Mouse (Mus musculus): ENCODE results near the gene Wnt5b. TPM values are rescaled to one million over a fixed set of nuclear protein-coding genes. Genes with fewer than 3 reads are reported as not detected.
A peak's percentile ranks its signal among the peaks of the same experiment; 100 is the strongest.

Wnt5b gene
- polyA plus RNA-seq, 1 experiment from 2014 or later, result 3.2 TPM

- no peak overlapping the region for H3K4me3 ChIP-seq (ENCODE audit: low read depth, low read length)
- H3K4me2 ChIP-seq, result no peak overlapping the region
- H3K4me1 ChIP-seq (replicated peaks; ENCODE audit: control insufficient read depth, insufficient read depth, low read length), result peaks cover 12% of the 10 kb centered on the region
- no peak overlapping the region for H3K9ac ChIP-seq (ENCODE audit: low read depth, low read length)
- no peaks in the 10 kb centered on the region for H3K9me3 ChIP-seq (ENCODE audit: control insufficient read depth, low read length)
- no peak for DNase-seq (ENCODE audit: low spot score)
- no peaks in the 10 kb centered on the region for H3K27me3 ChIP-seq (replicated peaks; ENCODE audit: control insufficient read depth, insufficient read depth, low read length)
- H3K36me3 ChIP-seq (ENCODE audit: control insufficient read depth, insufficient read depth, low read length), result no peaks in the 10 kb centered on the region
- no peak overlapping the region for H3K27ac ChIP-seq (ENCODE audit: low read depth, low read length)
- ATAC-seq (replicated peaks; ENCODE audit: low FRiP score), result no peak
- WGBS, result 89% methylated on average over 4 of the region's 4 CpGs
These were observed 153.4 kb downstream of the Wnt5b start for GRCm38 (mm10) chr6:119390728-119391127.

GRCm38 (mm10) chr6:119389089-119389488, 155.1 kb downstream of the Wnt5b start:
- H3K9me3 ChIP-seq (ENCODE audit: control insufficient read depth, low read length), result no peaks in the 10 kb centered on the region
- peak overlapping the region; percentile 81 for H3K4me3 ChIP-seq (ENCODE audit: low read depth, low read length)
- peaks cover 4% of the 10 kb centered on the region; the same call in 1 of the 2 replicates for H3K4me1 ChIP-seq (replicated peaks; ENCODE audit: control insufficient read depth, insufficient read depth, low read length)
- ATAC-seq (replicated peaks; ENCODE audit: low FRiP score) (no peak), DNase-seq (ENCODE audit: low spot score) (no peak)
- 20% methylated on average over 10 of the region's 10 CpGs for WGBS
- H3K27me3 ChIP-seq (replicated peaks; ENCODE audit: control insufficient read depth, insufficient read depth, low read length), result no peaks in the 10 kb centered on the region
- H3K9ac ChIP-seq (ENCODE audit: low read depth, low read length), result peak overlapping the region; percentile 70
- H3K36me3 ChIP-seq (ENCODE audit: control insufficient read depth, insufficient read depth, low read length), result no peaks in the 10 kb centered on the region
- peak overlapping the region; percentile 69 for H3K4me2 ChIP-seq
- H3K27ac ChIP-seq (ENCODE audit: low read depth, low read length), result no peak overlapping the region

GRCm38 (mm10) chr6:119388650-119389012, 155.5 kb downstream of the Wnt5b start:
- Histone ChIP-seq H3K9me3 (ENCODE audit: control insufficient read depth, low read length) (no peaks in the 10 kb centered on the region), H3K27me3 (replicated peaks; ENCODE audit: control insufficient read depth, insufficient read depth, low read length) (no peaks in the 10 kb centered on the region), H3K4me1 (replicated peaks; ENCODE audit: control insufficient read depth, insufficient read depth, low read length) (peaks cover 4% of the 10 kb centered on the region; the same call in 1 of the 2 replicates), H3K27ac (ENCODE audit: low read depth, low read length) (peak overlapping the region; percentile 73), H3K4me2 (peak overlapping the region; percentile 84), H3K9ac (ENCODE audit: low read depth, low read length) (peak overlapping the region; percentile 91), H3K4me3 (ENCODE audit: low read depth, low read length) (peak overlapping the region; percentile 81), H3K36me3 (ENCODE audit: control insufficient read depth, insufficient read depth, low read length) (no peaks in the 10 kb centered on the region)
- WGBS, result under 1% methylated on average over 53 of the region's 53 CpGs
- peak; percentile 92 for DNase-seq (ENCODE audit: low spot score)
- ATAC-seq (replicated peaks; ENCODE audit: low FRiP score), result peak; percentile 99

- Histone ChIP-seq H3K4me3 (ENCODE audit: low read depth, low read length) (peak overlapping the region; percentile 81), H3K27me3 (replicated peaks; ENCODE audit: control insufficient read depth, insufficient read depth, low read length) (no peaks in the 10 kb centered on the region), H3K36me3 (ENCODE audit: control insufficient read depth, insufficient read depth, low read length) (no peaks in the 10 kb centered on the region), H3K4me2 (peak overlapping the region; percentile 84), H3K4me1 (replicated peaks; ENCODE audit: control insufficient read depth, insufficient read depth, low read length) (peaks cover 4% of the 10 kb centered on the region; the same call in 1 of the 2 replicates), H3K27ac (ENCODE audit: low read depth, low read length) (peak overlapping the region; percentile 73), H3K9ac (ENCODE audit: low read depth, low read length) (peak overlapping the region; percentile 91), H3K9me3 (ENCODE audit: control insufficient read depth, low read length) (no peaks in the 10 kb centered on the region)
- no peak for DNase-seq (ENCODE audit: low spot score)
- peak; percentile 79 for ATAC-seq (replicated peaks; ENCODE audit: low FRiP score)
- WGBS, result under 1% methylated on average over 42 of the region's 76 CpGs
These were observed 156.1 kb downstream of the Wnt5b start for GRCm38 (mm10) chr6:119387801-119388649.

- no peak overlapping the region for H3K27ac ChIP-seq (ENCODE audit: low read depth, low read length)
- 83% methylated on average over 1 of the region's 1 CpGs for WGBS
These were observed 157.3 kb downstream of the Wnt5b start for GRCm38 (mm10) chr6:119386821-119387220.

GRCm38 (mm10) chr6:119386421-119386820, 157.7 kb downstream of the Wnt5b start:
- peaks cover 6% of the 10 kb centered on the region; the same call in 1 of the 2 replicates for H3K4me1 ChIP-seq (replicated peaks; ENCODE audit: control insufficient read depth, insufficient read depth, low read length)
- ATAC-seq (replicated peaks; ENCODE audit: low FRiP score), result no peak
- peak overlapping the region; percentile 84; the same call in 1 of the 2 replicates for H3K4me2 ChIP-seq
- WGBS, result 87% methylated on average over 4 of the region's 4 CpGs
- no peaks in the 10 kb centered on the region for H3K27me3 ChIP-seq (replicated peaks; ENCODE audit: control insufficient read depth, insufficient read depth, low read length)
- DNase-seq (ENCODE audit: low spot score), result no peak
- peak overlapping the region; percentile 81; the same call in 1 of the 2 replicates for H3K4me3 ChIP-seq (ENCODE audit: low read depth, low read length)
- H3K36me3 ChIP-seq (ENCODE audit: control insufficient read depth, insufficient read depth, low read length), result no peaks in the 10 kb centered on the region
- H3K9me3 ChIP-seq (ENCODE audit: control insufficient read depth, low read length), result no peaks in the 10 kb centered on the region
- H3K9ac ChIP-seq (ENCODE audit: low read depth, low read length), result no peak overlapping the region
- H3K27ac ChIP-seq (ENCODE audit: low read depth, low read length), result no peak overlapping the region

More at GRCm38 (mm10) chr6:119386821-119387220, 157.3 kb downstream of the Wnt5b start:
- peaks cover 6% of the 10 kb centered on the region; the same call in 1 of the 2 replicates for H3K4me1 ChIP-seq (replicated peaks; ENCODE audit: control insufficient read depth, insufficient read depth, low read length)
- H3K9ac ChIP-seq (ENCODE audit: low read depth, low read length), result 0 out of 2 replicates have a peak overlapping the region, but pooled peaks have one; percentile 56
- no peak for ATAC-seq (replicated peaks; ENCODE audit: low FRiP score)
- no peak for DNase-seq (ENCODE audit: low spot score)
- no peaks in the 10 kb centered on the region for H3K27me3 ChIP-seq (replicated peaks; ENCODE audit: control insufficient read depth, insufficient read depth, low read length)
- no peaks in the 10 kb centered on the region for H3K9me3 ChIP-seq (ENCODE audit: control insufficient read depth, low read length)
- H3K4me2 ChIP-seq, result peak overlapping the region; percentile 84
- H3K36me3 ChIP-seq (ENCODE audit: control insufficient read depth, insufficient read depth, low read length), result no peaks in the 10 kb centered on the region
- H3K4me3 ChIP-seq (ENCODE audit: low read depth, low read length), result peak overlapping the region; percentile 81

GRCm38 (mm10) chr6:119385668-119386067, 158.5 kb downstream of the Wnt5b start:
- Histone ChIP-seq H3K4me1 (replicated peaks; ENCODE audit: control insufficient read depth, insufficient read depth, low read length) (peaks cover 6% of the 10 kb centered on the region; the same call in 1 of the 2 replicates), H3K4me2 (no peak overlapping the region), H3K4me3 (ENCODE audit: low read depth, low read length) (no peak overlapping the region), H3K27me3 (replicated peaks; ENCODE audit: control insufficient read depth, insufficient read depth, low read length) (no peaks in the 10 kb centered on the region), H3K27ac (ENCODE audit: low read depth, low read length) (no peak overlapping the region), H3K36me3 (ENCODE audit: control insufficient read depth, insufficient read depth, low read length) (no peaks in the 10 kb centered on the region), H3K9me3 (ENCODE audit: control insufficient read depth, low read length) (no peaks in the 10 kb centered on the region), H3K9ac (ENCODE audit: low read depth, low read length) (no peak overlapping the region)
- ATAC-seq (replicated peaks; ENCODE audit: low FRiP score), result no peak
- WGBS, result 93% methylated on average over 1 of the region's 1 CpGs
- no peak for DNase-seq (ENCODE audit: low spot score)
